Mouse (Mus musculus) ZHBTc4 (cell line): ENCODE measurements at regions not wholly inside any gene's neighbourhood (a gene's known extent, or its start where the extent isn't known, plus 50 kb on each side); places are given as distances from the start of the nearest gene placed in this dataset.
A peak's percentile ranks its signal among the peaks of the same experiment; 100 is the strongest.

Experiments
- DNase-seq: peaks from one replicate; pipeline ENCODE4 v3.0.0-alpha.2; 2011; ENCODE audit warnings: low read depth, low spot score

DNA sequence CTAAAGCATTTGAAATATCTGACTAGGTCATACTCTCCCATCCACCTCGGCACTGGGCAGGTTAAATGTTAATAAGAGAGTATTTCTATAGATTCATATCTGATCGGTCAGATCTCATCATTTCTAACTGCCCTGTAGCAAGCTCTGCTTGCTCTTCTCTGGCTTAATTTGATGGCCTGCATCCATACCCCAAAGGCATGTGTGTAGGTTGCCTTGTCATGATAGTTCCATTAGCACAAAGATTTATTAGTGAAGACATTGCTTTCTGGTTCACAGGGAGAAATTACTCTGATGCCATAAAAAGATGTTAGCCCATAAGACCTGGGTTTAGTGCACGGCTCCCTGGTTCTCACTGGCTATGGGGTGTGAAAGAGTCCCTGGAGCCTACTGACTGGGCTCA, 232.3 kb downstream of the Lpin1 start:
- no peak for DNase-seq

DNA sequence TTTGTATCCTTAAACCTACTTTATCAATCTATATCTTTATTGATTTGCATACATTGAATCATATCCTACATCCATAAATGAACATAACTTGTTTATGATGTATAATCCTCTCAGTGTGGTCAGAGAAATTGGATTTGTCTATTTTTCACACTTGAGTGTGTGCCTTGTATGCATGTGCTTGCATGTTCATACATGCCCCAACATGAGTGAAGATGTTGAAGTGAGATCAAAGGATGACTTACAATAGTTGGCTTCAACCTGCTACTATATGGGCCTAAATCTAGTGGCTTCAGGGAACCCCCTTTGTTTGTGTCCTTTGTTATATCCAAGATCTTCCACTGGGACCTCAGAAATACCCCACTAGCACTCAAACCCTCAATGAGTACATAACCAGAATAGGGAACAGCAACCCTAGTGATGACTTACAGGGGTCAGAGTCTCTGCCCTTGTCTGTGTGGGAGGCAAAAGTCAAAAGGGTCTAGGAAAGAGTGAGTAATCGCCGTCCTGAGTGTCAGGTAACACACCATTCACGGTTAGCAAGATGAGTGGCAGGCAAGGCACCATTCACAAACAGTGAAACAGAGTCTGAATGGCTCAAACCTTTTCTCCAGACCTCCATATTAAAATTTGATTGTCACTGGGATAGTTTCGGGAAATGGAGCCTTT, 236.3 kb downstream of the Lpin1 start:
- DNase-seq = no peak

DNA sequence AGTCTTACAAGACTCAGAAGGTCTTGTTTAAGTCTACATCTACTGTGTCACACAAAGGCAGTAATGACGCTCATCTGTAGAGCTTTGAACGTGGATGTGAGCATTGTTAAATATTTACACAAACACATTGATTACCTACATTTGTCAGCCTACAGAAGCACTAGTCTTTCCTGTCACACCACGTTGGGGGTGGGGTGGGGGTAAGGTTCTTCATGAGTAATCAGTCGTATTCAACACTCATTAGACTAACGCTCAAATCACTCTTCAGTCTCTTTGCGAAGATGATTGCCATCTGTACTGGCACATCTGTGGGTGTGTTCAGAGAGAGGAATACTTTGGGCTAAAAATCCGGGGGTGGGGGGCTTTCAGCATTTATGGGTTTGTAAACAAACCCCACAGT, 240.7 kb downstream of the Lpin1 start:
- no peak for DNase-seq

DNA sequence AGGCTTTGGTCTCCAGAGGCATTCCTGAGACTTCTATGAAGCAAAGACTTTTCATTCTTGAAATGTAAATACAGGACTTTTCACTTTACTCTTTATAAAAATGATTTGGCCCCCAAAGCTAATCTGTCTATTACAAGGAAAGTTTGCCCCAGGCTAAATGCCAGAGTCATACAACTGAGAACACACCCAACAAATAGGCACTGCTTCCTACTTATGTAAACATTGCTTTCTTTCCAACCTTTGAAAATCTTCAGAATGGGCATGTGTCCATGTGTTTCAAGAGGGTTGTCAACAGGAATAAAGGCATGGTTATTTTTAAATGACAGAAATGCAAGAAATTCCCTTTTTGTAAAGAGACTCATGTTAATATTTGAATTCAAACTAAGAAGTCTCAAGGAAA, 248.4 kb downstream of the Lpin1 start:
- no peak for DNase-seq

DNA sequence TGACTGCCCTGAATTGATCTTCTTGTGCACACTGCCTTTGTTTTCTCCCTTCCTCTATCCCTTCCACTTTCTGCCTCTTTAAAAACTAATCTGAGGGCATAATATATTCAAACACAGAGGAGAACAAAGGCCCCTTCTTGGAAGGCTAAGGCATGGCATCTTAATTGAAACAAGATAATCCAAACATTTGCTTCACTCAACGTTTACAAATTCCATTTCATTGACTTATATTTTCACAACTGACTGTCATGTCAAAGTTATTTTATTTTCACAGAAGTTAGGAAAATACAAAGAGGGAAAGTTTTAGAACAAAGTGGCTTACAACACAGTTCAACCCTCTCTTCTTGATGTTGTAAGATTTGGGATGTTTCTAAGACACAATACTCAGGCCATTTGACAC, 251.9 kb downstream of the Lpin1 start:
- no peak for DNase-seq

DNA sequence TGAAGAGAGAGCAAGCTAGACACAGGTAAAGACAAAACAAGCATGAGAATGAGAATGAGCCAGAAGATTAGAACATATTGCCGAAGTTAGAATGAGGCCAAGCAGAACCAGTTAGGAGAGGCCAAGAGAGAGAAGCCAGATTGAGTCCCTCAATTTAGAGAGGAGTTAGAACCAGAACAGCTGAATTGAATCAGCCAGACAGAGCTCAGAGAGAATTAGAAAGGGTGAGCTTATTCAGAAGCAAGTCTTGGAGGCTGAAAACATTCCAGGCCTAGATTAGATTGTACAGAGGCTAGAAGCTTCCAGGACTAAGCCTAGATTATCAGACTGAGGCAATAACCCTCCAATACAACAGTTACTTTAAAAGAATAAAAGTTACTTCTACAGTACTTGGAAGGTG, 256.1 kb downstream of the Lpin1 start:
- DNase-seq = no peak

DNA sequence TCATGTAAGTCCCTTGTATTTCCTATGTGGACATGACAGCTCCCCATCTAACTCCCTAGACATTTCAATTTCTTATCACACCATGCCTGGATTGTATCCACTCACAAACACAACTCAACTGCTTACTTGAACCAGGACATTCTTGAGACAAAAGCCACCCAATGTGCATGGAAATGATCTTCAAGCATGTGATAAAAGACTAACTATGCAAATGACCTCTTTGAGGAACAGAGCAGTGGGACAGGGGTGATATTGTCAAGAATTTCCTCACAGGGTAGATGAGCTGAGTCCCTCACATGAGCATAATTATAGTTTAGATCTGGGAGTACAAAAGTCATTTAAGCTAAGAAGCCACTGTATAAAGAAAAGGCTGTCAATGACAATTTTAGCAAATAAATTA, 259.0 kb downstream of the Lpin1 start:
- no peak for DNase-seq

DNA sequence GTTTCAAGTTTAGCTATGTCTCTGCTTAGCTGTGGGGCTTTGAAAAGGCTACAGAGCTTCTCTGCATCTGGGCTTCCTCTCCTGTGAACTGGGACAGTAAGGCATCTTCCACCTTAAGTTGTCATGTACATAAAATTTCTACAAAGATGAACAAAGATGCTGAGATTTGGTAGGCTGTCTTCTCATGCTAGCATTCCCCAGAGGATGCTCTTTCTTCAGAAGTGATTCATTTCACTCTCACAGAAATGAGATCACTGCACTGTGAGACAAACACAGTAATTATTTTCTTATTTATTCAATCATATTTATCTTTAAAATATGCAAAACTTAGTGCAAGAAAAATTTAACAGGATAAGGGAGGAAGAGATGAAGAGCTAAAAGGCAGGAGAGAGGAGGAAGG, 261.5 kb downstream of the Lpin1 start:
- no peak for DNase-seq

DNA sequence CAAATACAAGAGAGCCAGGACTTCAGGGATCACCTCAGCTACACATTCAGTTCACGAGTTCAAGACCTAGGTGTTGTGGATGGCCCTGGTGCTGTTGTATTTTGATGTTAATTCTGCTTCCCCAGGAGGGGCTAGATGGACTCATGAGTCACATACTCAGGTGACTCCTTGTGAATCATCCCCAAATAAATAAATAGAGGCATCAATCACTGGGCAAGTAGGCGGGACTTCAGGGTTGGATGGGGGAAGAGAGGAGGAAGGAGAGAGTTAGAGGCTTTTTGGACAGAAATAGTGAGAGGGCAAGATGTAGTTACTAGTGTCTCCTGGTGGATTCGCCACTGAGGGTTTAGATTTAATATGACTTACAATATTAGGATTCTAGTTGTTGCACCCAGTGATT, 266.7 kb downstream of the Lpin1 start:
- peak; percentile 10 for DNase-seq

DNA sequence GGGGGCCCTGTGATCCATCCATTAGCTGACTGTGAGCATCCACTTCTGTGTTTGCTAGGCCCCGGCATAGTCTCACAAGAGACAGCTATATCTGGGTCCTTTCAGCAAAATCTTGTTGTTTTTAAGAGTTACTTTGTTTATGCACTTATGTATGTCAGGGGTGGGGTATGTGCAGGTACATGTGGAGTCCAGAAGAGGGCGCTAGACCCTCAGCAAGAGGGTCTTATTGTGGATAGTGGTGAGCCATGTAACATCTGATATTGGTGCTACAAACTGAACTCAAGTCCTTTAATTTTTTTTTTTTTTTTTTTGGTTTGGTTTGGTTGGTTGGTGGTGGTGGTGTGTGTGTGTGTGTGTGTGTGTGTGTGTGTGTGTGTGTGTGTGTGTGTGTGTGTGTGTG, 268.7 kb downstream of the Lpin1 start:
- DNase-seq = peak; percentile 75

DNA sequence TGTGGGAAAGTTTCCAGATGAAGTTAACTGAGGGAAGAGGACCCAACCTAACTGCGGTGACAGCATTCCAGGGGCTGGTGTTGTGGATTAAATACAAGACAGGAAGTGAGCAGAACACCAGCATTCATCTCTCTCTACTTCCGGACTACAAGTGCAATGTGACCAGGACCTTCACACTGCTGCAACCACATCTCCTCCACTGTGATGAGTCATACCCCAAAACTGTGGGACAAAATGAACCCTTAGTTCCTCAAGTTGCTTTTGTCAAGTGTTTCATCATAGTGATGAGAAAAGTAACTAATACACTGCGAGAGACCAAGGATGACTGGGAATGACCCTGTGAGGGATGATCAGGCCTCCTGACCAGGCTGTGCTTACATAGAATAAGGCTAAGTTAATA, 279.3 kb downstream of the Lpin1 start:
- no peak for DNase-seq

DNA sequence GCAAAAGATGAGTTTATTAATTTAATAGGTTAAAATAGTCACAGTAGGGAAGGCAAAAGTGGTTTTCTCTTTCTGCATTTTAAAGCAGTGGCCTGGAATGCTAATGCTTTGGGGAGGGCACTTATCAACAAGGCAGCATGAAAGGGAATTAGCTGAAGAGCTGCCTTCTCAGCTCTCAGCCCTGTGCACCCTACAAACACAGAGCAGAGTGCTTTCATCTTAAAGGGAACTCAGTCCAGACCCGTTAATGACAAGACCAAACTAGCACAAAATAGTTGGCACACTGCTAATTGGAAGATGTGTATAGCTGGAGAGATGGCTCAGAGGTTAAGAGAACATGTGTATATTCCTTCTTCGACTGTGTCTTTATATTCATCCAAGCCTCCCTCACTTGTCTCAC, 281.6 kb downstream of the Lpin1 start:
- DNase-seq = no peak

DNA sequence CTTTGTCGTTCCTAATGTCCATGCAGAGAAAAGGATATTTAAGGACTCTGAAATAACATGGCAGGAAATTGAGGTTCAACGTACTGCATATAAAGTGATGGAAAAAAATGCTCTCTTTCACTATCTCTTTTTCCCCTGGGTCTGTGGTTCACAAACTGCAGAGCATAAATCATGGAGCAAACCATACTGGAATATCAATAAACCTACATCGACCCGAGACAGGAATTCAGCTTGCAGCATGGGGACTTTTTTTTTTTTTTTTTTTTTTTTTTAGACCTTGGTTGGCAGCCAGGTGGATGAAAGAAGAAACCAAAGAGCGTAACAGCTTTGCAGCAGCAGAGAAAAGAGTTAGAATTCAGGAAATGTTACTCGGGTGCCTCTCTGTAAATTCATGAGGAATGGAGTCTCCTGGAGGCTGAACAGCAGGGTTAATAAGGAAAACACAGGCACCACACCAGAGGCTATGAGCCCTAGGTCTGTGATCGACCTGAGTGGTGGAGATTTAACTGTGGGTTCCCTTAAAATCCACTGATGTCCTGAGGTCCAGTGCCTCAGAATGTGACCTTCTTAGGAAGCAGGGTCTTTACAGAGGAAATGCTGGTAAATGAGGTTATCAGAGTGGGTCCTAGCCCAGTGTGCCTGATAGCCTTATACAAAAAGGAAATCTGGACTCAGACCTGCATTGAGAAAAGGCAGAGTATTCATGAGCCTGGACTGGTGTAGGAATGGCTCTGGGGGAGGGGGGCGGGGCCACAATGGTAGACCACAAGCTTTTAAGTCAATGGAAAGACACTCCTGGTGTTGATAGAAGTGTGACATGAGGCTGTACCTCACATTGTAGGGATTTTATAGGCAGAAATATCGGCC, 290.0 kb downstream of the Lpin1 start:
- no peak for DNase-seq

DNA sequence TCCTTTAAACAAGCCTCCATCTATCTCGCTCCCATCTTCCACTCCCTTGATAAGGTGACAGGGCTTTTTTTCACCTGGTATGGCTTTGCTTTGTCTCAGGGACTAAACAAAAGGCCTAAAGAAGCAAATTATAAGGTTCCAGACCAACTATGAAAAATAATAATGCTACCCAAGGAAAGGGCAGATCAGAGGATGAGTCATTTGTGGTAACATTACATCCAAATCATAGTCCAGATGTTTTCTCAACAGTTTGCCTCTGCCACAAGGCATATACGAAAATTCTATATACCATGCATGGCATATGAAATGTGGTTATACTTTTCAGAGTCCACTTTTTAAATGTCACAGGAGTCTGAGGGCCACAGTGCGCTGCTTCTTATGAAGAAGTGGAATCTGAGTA, 302.7 kb downstream of the Lpin1 start:
- no peak for DNase-seq

DNA sequence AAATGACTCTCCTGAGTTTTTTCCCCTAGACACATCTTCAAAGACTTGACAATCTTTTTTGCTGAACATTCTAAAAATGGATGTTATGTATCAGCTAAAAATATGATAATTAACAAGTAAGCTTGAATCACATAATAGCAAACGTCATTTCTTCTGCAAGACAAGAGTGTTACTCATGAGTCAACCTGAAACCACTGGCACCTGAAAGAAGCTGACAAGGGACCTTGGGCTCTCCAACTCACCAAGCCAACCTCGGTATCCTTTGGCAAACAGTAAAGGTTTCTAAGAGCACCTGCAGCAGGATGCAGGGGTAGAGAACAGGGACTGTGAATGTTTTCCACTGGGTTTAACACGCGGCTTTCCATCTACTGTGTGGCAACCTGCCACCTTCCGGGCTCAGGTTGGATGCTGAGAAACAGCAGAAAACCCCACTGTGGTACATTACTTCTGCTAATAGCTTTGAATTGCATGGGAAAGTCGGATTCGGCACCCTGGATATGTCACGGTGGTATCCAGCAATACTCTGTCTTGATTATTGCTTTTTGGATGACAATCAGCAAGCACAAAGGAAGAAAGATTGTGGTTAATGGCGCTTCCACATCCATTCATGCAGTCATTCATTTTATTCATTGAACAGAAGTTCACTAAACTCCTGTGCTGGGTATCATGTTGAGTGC, 305.9 kb downstream of the Lpin1 start:
- DNase-seq = peak; percentile 9

DNA sequence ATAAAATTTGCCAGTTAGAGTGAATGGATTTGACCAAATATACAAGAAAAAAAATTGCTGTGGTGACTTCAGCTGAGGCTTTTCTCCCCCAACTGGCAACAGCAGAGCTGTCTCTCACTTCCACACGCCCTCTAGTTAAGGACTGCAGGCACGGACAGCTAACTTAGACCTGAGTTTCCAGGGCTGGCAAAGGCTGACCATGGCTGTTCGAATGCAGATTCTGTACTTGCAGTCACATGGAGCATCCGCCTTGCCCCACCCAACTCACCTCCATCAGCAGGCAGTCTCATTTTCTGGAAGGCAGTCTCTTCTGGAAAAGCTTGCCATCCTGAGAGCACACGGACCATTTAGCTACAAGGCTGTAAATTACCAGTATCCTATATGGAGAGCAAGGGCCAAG, 325.7 kb downstream of the Lpin1 start:
- DNase-seq = peak; percentile 78

DNA sequence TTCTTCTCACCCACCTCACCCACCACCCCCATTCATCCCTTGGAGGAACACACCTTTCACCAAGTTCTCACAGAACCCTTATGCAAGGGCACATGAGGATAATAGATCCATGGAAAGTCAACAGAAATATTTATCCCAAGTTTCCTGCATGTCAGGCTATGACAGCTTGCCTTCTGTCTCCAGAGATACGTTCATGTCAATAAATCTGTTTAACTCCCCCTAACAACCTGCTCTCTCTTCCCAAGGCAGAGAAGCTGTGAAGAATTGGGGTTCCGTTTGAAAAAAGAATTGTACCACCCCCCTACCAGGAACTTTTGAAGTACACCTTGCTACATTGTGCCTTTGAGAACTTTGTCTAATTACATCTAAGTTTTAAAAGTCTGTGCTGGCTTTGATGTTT, 331.6 kb downstream of the Lpin1 start:
- no peak for DNase-seq

DNA sequence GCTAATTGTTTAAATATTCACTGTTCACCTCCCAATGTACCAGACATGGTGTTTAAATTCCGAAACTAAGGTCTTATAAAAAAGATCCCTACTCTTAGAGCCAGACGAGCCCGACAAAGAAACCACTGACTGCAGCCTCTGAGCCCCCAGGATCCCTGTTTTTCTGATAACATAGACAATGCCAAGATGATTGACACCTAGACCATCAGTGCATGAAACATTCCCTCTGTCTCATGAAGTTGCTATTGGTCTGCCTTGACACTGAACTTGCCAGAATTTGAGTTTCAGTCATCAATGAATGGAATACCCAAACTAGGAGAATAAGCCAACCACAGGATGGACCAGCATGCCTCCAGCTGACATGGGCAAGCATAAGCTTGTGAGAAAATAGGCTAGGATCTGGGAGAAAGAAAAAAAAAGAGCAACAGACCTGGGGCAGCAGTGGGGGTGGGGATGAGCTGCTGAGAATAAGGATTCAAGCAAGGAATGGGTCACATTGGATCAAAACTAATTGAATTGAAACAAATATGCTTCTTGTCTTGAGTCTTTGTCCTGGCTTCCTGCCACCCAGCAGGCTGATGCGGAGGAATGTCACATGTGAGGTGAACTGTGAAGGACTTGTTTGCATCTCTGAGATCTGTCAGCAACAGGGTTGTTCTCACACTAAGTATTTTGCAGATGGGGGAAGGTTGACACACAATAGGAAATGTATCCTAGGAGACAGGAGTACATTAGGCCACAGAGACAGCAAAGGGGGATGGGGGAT, 333.0 kb downstream of the Lpin1 start:
- DNase-seq = peak; percentile 22

DNA sequence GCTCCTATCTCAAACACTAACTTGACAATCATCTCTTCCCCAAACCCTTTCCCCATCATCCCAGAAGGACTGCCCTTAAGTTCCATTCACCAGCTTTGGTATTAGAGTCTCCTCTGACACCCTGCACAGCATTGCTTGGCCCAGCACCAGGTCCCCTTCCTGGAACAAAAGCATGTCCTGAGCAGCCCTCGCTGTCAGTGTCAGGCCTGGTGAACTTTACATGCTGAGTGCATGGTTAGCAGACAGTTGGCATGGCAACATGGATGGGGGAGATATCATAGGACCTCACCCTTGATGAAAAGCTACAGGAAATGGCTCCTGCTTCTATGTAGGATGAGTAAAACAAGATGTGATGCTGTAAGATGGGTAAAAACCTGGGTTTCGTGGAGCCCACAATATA, 333.6 kb downstream of the Lpin1 start:
- no peak for DNase-seq

DNA sequence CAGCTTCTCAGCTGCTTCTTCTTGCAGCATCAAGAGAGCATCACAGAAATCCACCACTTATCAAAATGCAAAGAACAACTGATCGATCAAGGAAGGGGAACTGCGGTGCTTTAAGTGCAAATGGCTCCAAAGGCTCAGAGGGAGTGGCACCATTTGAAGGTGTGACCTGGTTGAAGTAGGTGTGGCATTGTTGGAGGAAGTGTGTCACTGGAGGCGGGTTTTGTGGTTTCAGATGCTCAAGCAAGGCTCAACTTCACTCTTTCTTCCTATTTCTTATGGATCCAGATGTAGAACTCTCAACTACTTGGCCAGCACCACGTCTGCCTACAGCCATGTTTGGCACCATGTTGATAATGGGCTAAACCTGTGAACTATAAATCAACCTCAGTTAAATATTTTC, 334.5 kb downstream of the Lpin1 start:
- peak; percentile 11 for DNase-seq

DNA sequence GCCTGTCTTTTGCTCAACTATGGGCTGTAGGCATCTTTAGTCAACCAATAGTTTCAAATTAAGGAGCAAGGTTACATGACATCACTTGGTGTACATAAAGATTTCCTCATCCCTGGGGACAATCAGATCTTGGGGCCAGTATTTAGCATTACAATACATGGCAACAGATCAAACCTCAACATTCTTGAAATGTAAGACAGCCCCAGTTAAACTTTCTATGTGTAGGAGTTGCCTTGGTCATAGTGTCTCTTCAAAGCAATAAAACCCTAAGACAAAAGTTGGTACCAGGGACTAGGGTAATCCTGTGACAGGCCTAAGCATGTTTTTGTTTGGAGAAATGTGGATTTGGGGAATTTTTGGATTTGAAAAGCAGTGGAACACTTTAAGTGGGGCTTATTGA, 338.3 kb downstream of the Lpin1 start:
- no peak for DNase-seq

DNA sequence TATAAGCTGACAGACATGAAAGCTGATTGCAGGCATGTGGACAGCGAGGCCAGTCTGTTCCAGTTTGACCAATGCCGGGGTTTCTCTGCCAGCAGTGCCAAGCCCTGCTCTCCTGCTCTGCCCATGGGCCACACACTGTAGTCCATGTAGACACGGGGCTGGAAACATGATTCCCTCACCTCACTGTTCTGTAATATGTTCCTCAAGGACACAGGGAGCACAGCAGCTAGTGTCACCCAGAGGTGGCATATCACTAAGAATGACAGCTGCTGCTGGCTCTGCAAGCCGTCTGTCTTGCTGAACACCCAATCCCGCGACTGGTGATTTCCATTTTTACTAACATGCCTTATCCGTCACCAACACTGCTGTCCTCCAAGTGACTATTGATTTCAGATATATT, 339.9 kb downstream of the Lpin1 start:
- DNase-seq = no peak
